In the genomic region with DNA sequence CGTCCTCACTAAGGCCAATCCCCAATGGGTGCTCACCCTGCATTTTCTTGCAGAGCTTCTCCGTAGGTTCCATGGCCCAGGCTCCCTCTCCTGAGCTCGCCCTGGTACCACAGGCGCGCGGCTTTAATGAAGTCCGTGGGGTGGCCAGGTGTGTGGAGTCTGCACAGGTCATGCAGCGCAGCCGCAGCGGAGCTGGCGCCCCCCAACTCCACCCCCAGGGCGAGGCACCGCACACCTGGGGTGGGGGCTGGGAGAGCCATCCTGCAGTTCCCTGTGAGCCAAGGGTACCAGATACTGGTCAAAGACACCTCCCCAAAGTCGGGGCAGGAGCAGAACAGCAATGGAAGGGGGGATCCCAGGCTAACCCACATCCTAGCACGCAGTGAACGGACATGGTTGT, we compare ENCODE assay signal across 23 mouse cellular contexts. TPM values are rescaled to one million over a fixed set of nuclear protein-coding genes. Genes with fewer than 3 reads are reported as not detected.
DNase-seq lines count a peak whose midpoint lies in the region; ATAC-seq and TF ChIP-seq lines count a peak whose summit lies in the region.
"Had no signal": no experiment of that assay in that cellular context is flagged by ENCODE, and none has a peak within 500 bp of the region (broad histone marks: within the 10 kb centered on the region; RNA-seq: fewer than 3 reads in every experiment).

A gene (minus strand): TSS at position 101 of the 400 bp plus-strand sequence.

- no peak within 1 kb of the TSS for H3K4me3 ChIP-seq in heart, embryonic 16.5 days (ENCODE audit: low read length)
- H3K4me3 ChIP-seq in heart, adult 2 months: no peak within 1 kb of the TSS
- H3K4me3 ChIP-seq in lung, embryonic 15.5 days: no peak within 1 kb of the TSS
- no peak within 1 kb of the TSS for H3K4me3 ChIP-seq in stomach, postnatal 0 days (ENCODE audit: low read depth, low read length)
- H3K4me3 ChIP-seq: embryonic facial prominence, embryonic 15.5 days; heart, embryonic 10.5 days; limb, embryonic 15.5 days; liver, embryonic 15.5 days had no signal

- no peak for TF ChIP-seq CTCF in heart, adult 2 months (IDR thresholded peaks at IDR 0.05)
- TF ChIP-seq CTCF in stomach, postnatal 0 days (IDR thresholded peaks at IDR 0.05; ENCODE audit: low read depth): no peak

- ATAC-seq in heart, embryonic 16.5 days (replicated peaks; ENCODE audit: extremely low read depth, insufficient read depth, low FRiP score): 0 out of 2 replicates have a peak, but pooled peaks have one; percentile 18
- ATAC-seq in lung, embryonic 15.5 days (ENCODE audit: borderline replicate concordance, extremely low read depth, low FRiP score, low TSS enrichment): peak; percentile 15
- 0 out of 2 replicates have a peak, but pooled peaks have one; percentile 24 for ATAC-seq in stomach, postnatal 0 days (ENCODE audit: low FRiP score, low TSS enrichment)
- ATAC-seq: hindbrain, embryonic 16.5 days had no signal

- no peak within 1 kb of the TSS for H3K9ac ChIP-seq in heart, embryonic 16.5 days (ENCODE audit: low read length)
- H3K9ac ChIP-seq in heart, adult 2 months (ENCODE audit: low read depth, low read length): no peak within 1 kb of the TSS
- no peak within 1 kb of the TSS for H3K9ac ChIP-seq in lung, embryonic 15.5 days
- H3K9ac ChIP-seq in stomach, postnatal 0 days (ENCODE audit: low read length): no peak within 1 kb of the TSS
- H3K9ac ChIP-seq: embryonic facial prominence, embryonic 15.5 days; limb, embryonic 15.5 days; liver, embryonic 15.5 days had no signal

- no peaks in the 10 kb centered on the region for H3K4me1 ChIP-seq in heart, embryonic 16.5 days (ENCODE audit: control insufficient read depth, insufficient read depth, low read length)
- no peaks in the 10 kb centered on the region for H3K4me1 ChIP-seq in heart, adult 2 months (ENCODE audit: control insufficient read depth, insufficient read depth, low read length)
- peaks cover 19% of the 10 kb centered on the region for H3K4me1 ChIP-seq in lung, embryonic 15.5 days
- H3K4me1 ChIP-seq in stomach, postnatal 0 days (replicated peaks; ENCODE audit: control insufficient read depth, insufficient read depth): no peaks in the 10 kb centered on the region; the same call in 1 of the 2 replicates
- H3K4me1 ChIP-seq: limb, embryonic 15.5 days; liver, embryonic 15.5 days had no signal

- intact Hi-C loops in heart, adult 2 months (cut with DNase I): no loop called here

- H3K79me2 ChIP-seq in heart, adult 2 months (replicated peaks; ENCODE audit: control insufficient read depth, insufficient read depth, low read length): no peaks in the 10 kb centered on the region

- no peak within 1 kb of the TSS for H3K27ac ChIP-seq in heart, embryonic 16.5 days (ENCODE audit: low read length)
- no peak within 1 kb of the TSS for H3K27ac ChIP-seq in heart, adult 2 months
- 0 out of 2 replicates have a peak within 1 kb of the TSS, but pooled peaks have one; percentile 29 for H3K27ac ChIP-seq in lung, embryonic 15.5 days
- H3K27ac ChIP-seq in stomach, postnatal 0 days (replicated peaks): no peak within 1 kb of the TSS
- H3K27ac ChIP-seq: embryonic facial prominence, embryonic 15.5 days; heart, embryonic 10.5 days; limb, embryonic 15.5 days; liver, embryonic 15.5 days had no signal

- no peaks in the 10 kb centered on the region for H3K9me3 ChIP-seq in heart, embryonic 16.5 days (replicated peaks; ENCODE audit: control insufficient read depth, low read length)
- no peaks in the 10 kb centered on the region for H3K9me3 ChIP-seq in lung, embryonic 15.5 days
- no peaks in the 10 kb centered on the region for H3K9me3 ChIP-seq in stomach, postnatal 0 days (ENCODE audit: control insufficient read depth, low read length)
- H3K9me3 ChIP-seq: embryonic facial prominence, embryonic 15.5 days; heart, embryonic 10.5 days; limb, embryonic 15.5 days; liver, embryonic 15.5 days had no signal

- no peak within 1 kb of the TSS for H3K4me2 ChIP-seq in heart, embryonic 16.5 days (ENCODE audit: low read depth, low read length)
- H3K4me2 ChIP-seq in lung, embryonic 15.5 days: no peak within 1 kb of the TSS
- no peak within 1 kb of the TSS for H3K4me2 ChIP-seq in stomach, postnatal 0 days (replicated peaks; ENCODE audit: low read depth)
- H3K4me2 ChIP-seq: embryonic facial prominence, embryonic 15.5 days; limb, embryonic 15.5 days; liver, embryonic 15.5 days had no signal

- no peaks in the 10 kb centered on the region for H3K27me3 ChIP-seq in heart, embryonic 16.5 days (ENCODE audit: control insufficient read depth, insufficient read depth, low read length)
- H3K27me3 ChIP-seq in heart, adult 2 months (ENCODE audit: control insufficient read depth, insufficient read depth, low read length): no peaks in the 10 kb centered on the region
- H3K27me3 ChIP-seq in lung, embryonic 15.5 days: no peaks in the 10 kb centered on the region
- no peaks in the 10 kb centered on the region for H3K27me3 ChIP-seq in stomach, postnatal 0 days (ENCODE audit: control insufficient read depth, insufficient read depth, low read length)
- H3K27me3 ChIP-seq: embryonic facial prominence, embryonic 15.5 days; limb, embryonic 15.5 days; liver, embryonic 15.5 days had no signal

- no peak for TF ChIP-seq EP300 in heart, adult 2 months (IDR thresholded peaks at IDR 0.05; ENCODE audit: insufficient read depth, low read depth, low read length)
- no peak for TF ChIP-seq EP300 in stomach, postnatal 0 days (optimal IDR thresholded peaks at IDR 0.05)

- 58% methylated on average over 16 of the region's 16 CpGs for WGBS in heart, embryonic 16.5 days
- 70% methylated on average over 16 of the region's 16 CpGs for WGBS in heart, adult 2 months
- 63% methylated on average over 16 of the region's 16 CpGs for WGBS in lung, embryonic 15.5 days
- 70% methylated on average over 16 of the region's 16 CpGs for WGBS in stomach, postnatal 0 days

- H3K36me3 ChIP-seq in heart, embryonic 16.5 days (ENCODE audit: control insufficient read depth, insufficient read depth): no peaks in the 10 kb centered on the region
- no peaks in the 10 kb centered on the region for H3K36me3 ChIP-seq in heart, adult 2 months (ENCODE audit: control insufficient read depth, insufficient read depth, low read length)
- H3K36me3 ChIP-seq in lung, embryonic 15.5 days: no peaks in the 10 kb centered on the region
- no peaks in the 10 kb centered on the region for H3K36me3 ChIP-seq in stomach, postnatal 0 days (ENCODE audit: control insufficient read depth, insufficient read depth, low read length)
- H3K36me3 ChIP-seq: embryonic facial prominence, embryonic 15.5 days; heart, embryonic 10.5 days; limb, embryonic 15.5 days; liver, embryonic 15.5 days had no signal

- TF ChIP-seq POLR2A in heart, adult 2 months (IDR thresholded peaks at IDR 0.05; ENCODE audit: insufficient read depth, low read depth, low read length): no peak

- DNase-seq in heart, adult 2 months: no peak
- DNase-seq in lung, postnatal 10 days: no peak
- DNase-seq in ZHBTc4 (ENCODE audit: low read depth, low spot score): peak; percentile 17
- no peak for DNase-seq in stomach, postnatal 0 days (ENCODE audit: low spot score)
- no peak for DNase-seq in frontal cortex, adult 2 months (ENCODE audit: extremely low spot score in 1 of 2, low spot score in 1 of 2)
- DNase-seq: adrenal gland, adult 8-10 months; B cell, adult 2 months; cerebellum, adult 9-11 months; gastrocnemius, postnatal 14 days; kidney, adult 11 months; right cerebral cortex, postnatal 25 days; thymus, adult 18-20 months had no signal

RNA-seq across cellular contexts. Expression of the gene that starts here (rescaled TPM):
- polyA plus RNA-seq in heart, embryonic 16.5 days (2015; fragmentation: Nextera tagmentation; extraction: Ambion mirVana): 0.09 TPM in 1 of 2 replicates, not detected in the other
- not detected for total RNA-seq in heart, adult 2 months (2021)
- not detected in 2 replicates for polyA plus RNA-seq in heart, adult 2 months (2012; rRNA removed)
- 0.20 TPM in 1 of 2 replicates, not detected in the other for polyA plus RNA-seq in lung, embryonic 15.5 days (2015; fragmentation: Nextera tagmentation; extraction: Ambion mirVana)
- polyA plus RNA-seq in stomach, postnatal 0 days (2015; fragmentation: Nextera tagmentation; extraction: Ambion mirVana): not detected in 2 replicates
- polyA plus RNA-seq in frontal cortex, adult 2 months (2012; rRNA removed): 0.10 TPM in 1 of 2 replicates, not detected in the other
- total RNA-seq: gastrocnemius, postnatal 14 days; heart, postnatal 14 days; layer of hippocampus, adult 18-20 months; layer of hippocampus, postnatal 25 days; midbrain, postnatal 0 days had no signal
- polyA plus RNA-seq: embryonic facial prominence, embryonic 15.5 days; heart, embryonic 10.5 days; hindbrain, embryonic 16.5 days; limb, embryonic 15.5 days; liver, embryonic 15.5 days; midbrain, postnatal 0 days had no signal

Comparison
In these comparisons a context has a peak if more than half of its experiments do, and no peak if none do; other contexts are left out.
1. Peak in ATAC-seq in heart, embryonic 16.5 days; RNA of the gene not detected or under 1 TPM.
2. Peak in ATAC-seq and H3K27ac ChIP-seq in lung, embryonic 15.5 days; RNA of the gene not detected or under 1 TPM.
3. Peak in ATAC-seq in stomach, postnatal 0 days; RNA of the gene not detected or under 1 TPM.